Mouse (Mus musculus) kidney, postnatal 0 days (tissue): ENCODE measurements around the gene Slc26a10. TPM values are rescaled to one million over a fixed set of nuclear protein-coding genes. Genes with fewer than 3 reads are reported as not detected.

ENCODE experiments used
- ATAC-seq: fragments of 200-750 bp; cut with Nextera tagmentation; replicated peaks from 2 replicates; pipeline ENCODE4 v1.8.0; 2017; ENCODE audit warnings: low read depth, moderate number of reproducible peaks, moderate TSS enrichment, moderate library complexity; ENCODE audit not compliant: low FRiP score
- DNase-seq: peaks from one replicate; pipeline ENCODE4 v3.0.0-alpha.2; 2016; ENCODE audit warnings: low spot score
- H3K27ac ChIP-seq: fragments of 300-500 bp; sonication (generic); 2 replicates; pipeline ENCODE4 v1.5.1; 2014; ENCODE audit warnings: mild to moderate bottlenecking
- H3K27me3 ChIP-seq: fragments of 300-500 bp; sonication (generic); 2 replicates; pipeline ENCODE4 v1.6.1; 2014; ENCODE audit warnings: low read length, mixed read lengths; ENCODE audit not compliant: insufficient read depth
- H3K36me3 ChIP-seq: fragments of 300-500 bp; sonication (generic); 2 replicates; pipeline ENCODE4 v1.6.1; 2014; ENCODE audit warnings: low read length, mixed read lengths; ENCODE audit not compliant: insufficient read depth
- H3K4me1 ChIP-seq: fragments of 300-500 bp; sonication (generic); replicated peaks from 2 replicates; pipeline ENCODE4 v1.6.1; 2014; ENCODE audit warnings: antibody characterized with exemption, low read length, mixed read lengths; ENCODE audit not compliant: insufficient read depth
- H3K4me2 ChIP-seq: fragments of 300-500 bp; sonication (generic); 2 replicates; pipeline ENCODE4 v1.6.1; 2014; ENCODE audit warnings: mild to moderate bottlenecking, low read length, moderate library complexity, mixed read lengths
- H3K4me3 ChIP-seq: fragments of 300-500 bp; sonication (generic); replicated peaks from 2 replicates; pipeline ENCODE4 v1.5.1; 2014; ENCODE audit warnings: low read depth, low read length
- H3K9ac ChIP-seq: fragments of 300-500 bp; sonication (generic); 2 replicates; pipeline ENCODE4 v1.6.1; 2014; ENCODE audit warnings: low read depth, low read length
- H3K9me3 ChIP-seq: fragments of 300-500 bp; sonication (generic); replicated peaks from 2 replicates; pipeline ENCODE4 v1.6.1; 2016; ENCODE audit warnings: low read length, inconsistent platforms, mixed read lengths
- CTCF ChIP-seq: IDR thresholded peaks from 2 replicates; pipeline ENCODE4 v1.5.1; 2016; ENCODE audit warnings: antibody characterized with exemption, low read depth, mild to moderate bottlenecking, moderate library complexity
- WGBS: fragments of 180-500 bp; shearing (Covaris S2); extraction: QIAGEN DNeasy Blood & Tissue Kit; methylation state at CpG from one replicate; pipeline ENCODE4 v1.1.7; 2014; 5-methylcytosine and 5-hydroxymethylcytosine counted together
- polyA plus RNA-seq: library from polyadenylated mRNA; unstranded; fragments of >200 nt; fragmentation: Nextera tagmentation; extraction: Ambion mirVana; gene quantifications from 2 replicates; pipeline ENCODE4 v1.2.1, GENCODE M21; 2015

Slc26a10 gene
- polyA plus RNA-seq, 1 experiment from 2014 or later = 3.1 TPM

DNA sequence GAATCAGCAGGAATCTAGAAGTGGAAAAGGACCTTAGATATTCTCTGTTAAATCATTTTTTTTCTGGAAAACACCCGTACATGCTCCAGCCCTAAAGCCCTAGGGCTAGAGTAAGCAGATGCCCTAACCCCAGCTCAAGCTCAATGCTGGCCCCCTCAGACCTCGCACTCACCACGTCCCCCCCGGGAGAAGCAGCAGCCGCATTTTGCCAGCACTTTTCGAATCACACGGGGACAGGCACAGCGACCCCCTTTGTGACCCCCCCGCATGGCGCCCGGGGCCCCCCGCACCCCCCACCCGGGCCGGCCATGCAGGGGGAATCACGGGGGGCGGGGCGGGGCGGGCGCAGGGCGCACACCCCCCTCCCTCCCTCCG lies 7.6 kb upstream of the Slc26a10 start:
- Histone ChIP-seq H3K27ac (peak overlapping the region; percentile 75), H3K4me2 (peak overlapping the region; percentile 87), H3K9ac (peak overlapping the region; percentile 72), H3K9me3 (no peaks in the 10 kb centered on the region), H3K4me1 (peaks cover 14% of the 10 kb centered on the region; the same call in 1 of the 2 replicates), H3K36me3 (peaks cover 12% of the 10 kb centered on the region; the same call in 1 of the 2 replicates), H3K27me3 (no peaks in the 10 kb centered on the region), H3K4me3 (peak overlapping the region; percentile 71)
- DNase-seq (no peak), ATAC-seq (no peak)
- under 1% methylated on average over 8 of the region's 21 CpGs for WGBS
- no peak for TF ChIP-seq CTCF

DNA sequence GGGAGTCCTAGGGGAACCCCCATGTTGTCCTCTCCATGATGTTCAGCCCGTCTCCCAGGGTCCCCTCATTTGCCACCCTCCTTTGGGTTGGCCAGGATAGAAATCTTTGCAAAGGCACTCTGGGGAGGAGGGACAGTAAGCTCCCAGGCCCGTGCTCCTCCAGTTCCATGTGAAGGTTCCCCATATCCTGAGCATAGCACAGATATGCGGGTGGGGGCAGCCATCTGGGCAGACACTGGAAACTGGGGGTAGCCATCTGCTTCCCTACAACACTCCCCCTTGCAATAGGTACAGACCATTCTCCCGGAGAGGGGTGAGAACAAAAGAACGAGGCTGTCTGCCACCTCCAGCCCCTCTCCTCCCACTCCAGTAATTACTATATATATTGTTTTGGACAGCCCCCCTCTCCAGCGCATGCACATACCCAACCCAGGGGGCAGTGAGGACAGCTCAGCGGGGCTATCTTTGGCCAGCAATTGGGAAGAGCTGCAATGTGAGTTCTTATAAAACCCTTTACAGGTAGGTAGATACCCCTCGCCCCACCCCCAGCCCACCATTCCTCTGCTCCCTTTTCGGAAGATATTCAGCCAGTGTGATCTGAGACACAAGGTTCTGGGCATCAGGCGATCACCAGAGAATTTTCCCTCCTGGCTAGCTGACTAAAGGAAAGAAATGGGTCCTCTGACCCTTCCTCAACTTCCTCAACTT lies 7.1 kb upstream of the Slc26a10 start:
- Histone ChIP-seq H3K9ac (peak overlapping the region; percentile 72; the same call in 1 of the 2 replicates), H3K27me3 (no peaks in the 10 kb centered on the region), H3K4me2 (peak overlapping the region; percentile 87), H3K9me3 (no peaks in the 10 kb centered on the region), H3K4me1 (peaks cover 14% of the 10 kb centered on the region; the same call in 1 of the 2 replicates), H3K27ac (no peak overlapping the region), H3K36me3 (peaks cover 6% of the 10 kb centered on the region; the same call in 1 of the 2 replicates), H3K4me3 (peak overlapping the region; percentile 71)
- 42% methylated on average over 10 of the region's 10 CpGs for WGBS
- ATAC-seq (no peak), DNase-seq (no peak)
- TF ChIP-seq CTCF = no peak

DNA sequence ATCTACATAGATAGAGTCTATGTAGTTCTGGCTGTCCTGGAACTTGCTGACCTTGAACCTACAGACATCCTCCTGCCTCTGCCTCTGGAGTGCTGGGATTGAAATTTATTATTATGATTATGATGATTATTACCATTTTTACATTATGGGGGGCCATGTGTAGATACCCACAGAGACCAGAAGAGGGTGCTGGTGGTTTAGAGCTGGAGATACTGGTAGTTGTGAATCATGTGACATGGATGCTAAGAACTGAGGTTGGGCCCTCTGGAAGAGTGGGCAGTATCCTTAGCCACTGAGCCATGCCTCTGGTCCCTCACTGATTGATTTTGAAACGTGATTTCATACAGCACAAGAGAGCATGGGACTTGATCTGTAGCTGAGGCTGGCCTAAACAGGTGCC lies 6.0 kb upstream of the Slc26a10 start:
- H3K4me2 ChIP-seq = no peak overlapping the region
- H3K36me3 ChIP-seq = 0 out of 2 replicates have a peak, but pooled peaks cover 3% of the 10 kb centered on the region
- ATAC-seq (no peak), DNase-seq (no peak)
- H3K4me3 ChIP-seq = no peak overlapping the region
- peaks cover 14% of the 10 kb centered on the region; the same call in 1 of the 2 replicates for H3K4me1 ChIP-seq
- TF ChIP-seq CTCF = peak; percentile 41; the same call in 1 of the 2 replicates
- no peaks in the 10 kb centered on the region for H3K9me3 ChIP-seq
- 75% methylated on average over 1 of the region's 1 CpGs for WGBS
- no peak overlapping the region for H3K9ac ChIP-seq
- no peaks in the 10 kb centered on the region for H3K27me3 ChIP-seq
- H3K27ac ChIP-seq = no peak overlapping the region

DNA sequence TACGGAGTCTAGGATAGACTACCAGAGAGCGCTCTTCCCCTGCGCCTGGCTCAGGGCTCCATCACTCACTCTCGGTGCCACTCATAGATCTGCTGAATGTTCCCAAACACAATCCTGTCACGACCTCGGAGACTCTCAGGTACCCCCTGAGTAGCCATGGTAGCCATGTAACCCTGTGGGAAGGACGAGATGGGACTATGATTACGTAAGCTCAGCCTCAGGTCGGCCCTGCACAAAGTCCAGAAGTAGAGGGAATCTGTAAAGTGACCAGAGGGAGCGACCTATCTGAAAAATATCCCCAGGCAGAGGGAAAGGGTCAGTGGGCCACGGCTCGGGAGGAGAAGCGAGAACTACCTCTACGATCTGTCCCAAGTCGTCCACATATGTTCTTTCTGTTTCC lies 5.1 kb upstream of the Slc26a10 start:
- no peak overlapping the region for H3K9ac ChIP-seq
- DNase-seq = no peak
- WGBS = 85% methylated on average over 15 of the region's 15 CpGs
- TF ChIP-seq CTCF = no peak
- no peak for ATAC-seq
- no peak overlapping the region for H3K4me3 ChIP-seq
- H3K27me3 ChIP-seq = no peaks in the 10 kb centered on the region
- H3K36me3 ChIP-seq = no peaks in the 10 kb centered on the region
- no peak overlapping the region for H3K27ac ChIP-seq
- H3K9me3 ChIP-seq = no peaks in the 10 kb centered on the region
- no peak overlapping the region for H3K4me2 ChIP-seq
- H3K4me1 ChIP-seq = peaks cover 14% of the 10 kb centered on the region; the same call in 1 of the 2 replicates

DNA sequence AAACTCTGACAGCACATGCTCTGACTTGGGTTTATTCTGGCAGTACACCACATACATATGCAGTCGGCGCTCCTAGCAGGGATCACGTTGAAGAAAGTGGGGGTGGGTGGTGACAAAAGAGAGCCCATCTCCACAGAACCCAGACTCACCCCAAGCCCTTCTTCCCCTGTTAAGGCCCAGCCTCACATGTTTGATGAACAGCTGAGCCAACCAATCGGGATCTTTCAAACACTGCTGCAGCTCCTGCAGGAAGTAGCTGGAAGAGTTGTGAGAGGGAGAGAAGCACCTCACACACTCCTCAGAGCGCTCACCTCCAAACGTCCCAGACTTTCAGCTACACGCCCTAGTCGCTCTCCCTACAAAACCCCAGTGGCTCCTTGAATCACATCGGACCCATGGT lies 4.7 kb upstream of the Slc26a10 start:
- DNase-seq (no peak), ATAC-seq (no peak)
- 76% methylated on average over 9 of the region's 9 CpGs for WGBS
- no peaks in the 10 kb centered on the region for H3K27me3 ChIP-seq
- H3K36me3 ChIP-seq = no peaks in the 10 kb centered on the region
- no peaks in the 10 kb centered on the region for H3K9me3 ChIP-seq
- no peak overlapping the region for H3K4me2 ChIP-seq
- no peak overlapping the region for H3K4me3 ChIP-seq
- TF ChIP-seq CTCF = no peak
- H3K9ac ChIP-seq = no peak overlapping the region
- H3K27ac ChIP-seq = no peak overlapping the region
- peaks cover 15% of the 10 kb centered on the region; the same call in 1 of the 2 replicates for H3K4me1 ChIP-seq

DNA sequence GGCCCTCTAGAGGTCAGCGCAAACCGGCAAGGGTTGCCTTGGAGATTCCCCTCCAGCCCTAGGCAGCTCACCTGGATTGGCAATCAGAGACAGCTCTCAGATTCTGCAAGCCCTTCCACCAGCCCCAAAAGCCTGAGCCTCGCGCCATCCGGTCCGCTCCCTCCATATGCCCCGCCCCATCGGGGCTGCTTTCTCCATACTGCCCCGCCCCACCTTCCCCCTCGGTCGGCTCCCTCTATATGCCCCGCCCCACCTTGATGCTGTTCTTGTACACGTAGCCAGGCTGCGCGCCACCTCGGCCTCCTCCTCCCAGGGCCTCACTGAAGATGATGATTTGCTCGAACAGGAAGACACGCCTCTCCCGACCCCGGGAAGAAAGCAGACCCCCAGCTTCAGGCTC lies 3.3 kb upstream of the Slc26a10 start:
- Histone ChIP-seq H3K27ac (no peak overlapping the region), H3K4me3 (no peak overlapping the region), H3K27me3 (peaks cover 7% of the 10 kb centered on the region; the same call in 1 of the 2 replicates), H3K9ac (no peak overlapping the region), H3K36me3 (no peaks in the 10 kb centered on the region), H3K4me2 (peak overlapping the region; percentile 12; the same call in 1 of the 2 replicates), H3K9me3 (no peaks in the 10 kb centered on the region), H3K4me1 (peaks cover 11% of the 10 kb centered on the region; the same call in 1 of the 2 replicates)
- no peak for DNase-seq
- ATAC-seq = no peak
- 22% methylated on average over 20 of the region's 20 CpGs for WGBS
- no peak for TF ChIP-seq CTCF
